Mouse (Mus musculus): ENCODE results near the gene Cplx3. TPM values are rescaled to one million over a fixed set of nuclear protein-coding genes. Genes with fewer than 3 reads are reported as not detected.

Gene Cplx3
- polyA plus RNA-seq (2012; ENCODE audit: low replicate concordance): not detected in 2 replicates

DNA sequence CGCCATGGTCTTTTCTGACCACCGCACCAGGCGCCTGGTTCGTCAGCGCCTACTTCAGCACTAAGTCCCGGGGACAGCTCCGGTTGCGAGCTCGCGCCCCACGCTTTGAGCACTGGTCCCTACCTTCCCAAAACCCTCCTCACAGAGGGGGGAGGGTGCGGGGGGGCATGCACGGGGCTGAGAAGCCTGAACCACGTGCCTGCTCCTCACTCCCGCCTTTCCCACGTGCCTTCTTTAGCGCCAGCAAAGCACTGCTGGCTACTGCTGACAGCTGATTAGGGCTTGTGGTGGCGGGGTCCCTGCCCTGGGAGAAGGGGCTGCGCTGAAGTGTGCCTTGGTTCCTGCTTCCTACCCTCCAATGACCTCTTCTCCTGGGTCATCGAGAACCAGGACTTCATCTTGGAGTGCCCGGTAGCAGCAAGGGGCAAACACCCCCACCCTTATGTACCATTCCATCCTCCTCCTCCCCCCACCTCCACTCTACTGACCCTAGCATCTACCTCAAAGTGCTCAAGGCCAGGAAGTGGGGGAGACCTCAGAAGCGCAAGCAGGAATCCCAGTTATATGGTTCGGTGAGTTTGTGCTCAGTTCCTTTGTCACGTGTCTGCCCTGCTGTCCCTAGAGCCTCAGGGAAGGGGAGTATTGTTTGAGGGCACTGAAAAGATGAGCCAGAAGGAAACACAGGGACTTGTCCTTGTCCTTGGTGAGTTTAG is at the start of gene Cplx3:
TSS of gene Cplx3 (minus strand) at position 143 of the 713 bp plus-strand sequence.

DNA sequence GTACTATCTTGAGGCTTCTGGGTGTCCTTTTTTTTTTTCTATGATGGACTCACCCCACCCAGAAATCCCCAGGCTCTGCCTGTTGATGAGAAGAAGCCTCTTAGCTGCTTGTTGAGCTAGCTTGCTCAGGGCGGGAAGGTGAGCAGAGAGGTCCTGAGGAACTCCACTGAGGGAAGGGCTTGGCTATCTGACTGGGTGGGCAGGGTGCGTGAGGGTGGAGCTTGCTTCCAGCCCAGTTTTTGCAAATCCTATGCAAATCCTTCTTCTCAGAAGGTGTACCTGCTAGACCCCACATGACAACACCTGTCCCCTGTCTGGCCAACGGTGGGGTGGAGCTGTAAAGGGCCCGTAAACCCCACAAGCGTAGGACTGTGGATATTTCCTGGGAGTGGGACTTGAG is 47.2 kb upstream of the Cplx3 start, which contains the start of gene Csk:
TSS of gene Csk (minus strand) at position 349 of the 400 bp plus-strand sequence.

DNA sequence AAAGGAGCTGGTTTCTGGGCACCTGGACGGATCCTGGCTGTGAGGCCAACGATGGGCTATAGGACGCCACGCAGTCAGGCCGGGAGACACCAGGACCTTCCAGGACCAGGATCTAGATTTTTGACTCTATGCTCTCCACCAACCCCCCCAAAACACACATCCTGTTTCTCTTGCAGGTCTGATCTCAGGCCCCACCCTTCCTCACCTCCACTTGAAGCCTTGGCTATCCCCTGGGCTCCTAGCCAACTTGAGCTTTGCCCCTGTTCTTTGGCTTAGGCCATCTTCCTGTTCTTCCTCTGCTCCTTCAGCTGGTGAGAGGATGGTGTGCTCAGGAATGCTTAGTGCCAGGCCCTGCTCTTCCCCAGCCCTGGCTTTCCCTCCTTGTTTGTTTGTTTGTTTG is 14.6 kb upstream of the Cplx3 start, which contains the start of gene Lman1l:
TSS of gene Lman1l (minus strand) at position 101 of the 400 bp plus-strand sequence.

DNA sequence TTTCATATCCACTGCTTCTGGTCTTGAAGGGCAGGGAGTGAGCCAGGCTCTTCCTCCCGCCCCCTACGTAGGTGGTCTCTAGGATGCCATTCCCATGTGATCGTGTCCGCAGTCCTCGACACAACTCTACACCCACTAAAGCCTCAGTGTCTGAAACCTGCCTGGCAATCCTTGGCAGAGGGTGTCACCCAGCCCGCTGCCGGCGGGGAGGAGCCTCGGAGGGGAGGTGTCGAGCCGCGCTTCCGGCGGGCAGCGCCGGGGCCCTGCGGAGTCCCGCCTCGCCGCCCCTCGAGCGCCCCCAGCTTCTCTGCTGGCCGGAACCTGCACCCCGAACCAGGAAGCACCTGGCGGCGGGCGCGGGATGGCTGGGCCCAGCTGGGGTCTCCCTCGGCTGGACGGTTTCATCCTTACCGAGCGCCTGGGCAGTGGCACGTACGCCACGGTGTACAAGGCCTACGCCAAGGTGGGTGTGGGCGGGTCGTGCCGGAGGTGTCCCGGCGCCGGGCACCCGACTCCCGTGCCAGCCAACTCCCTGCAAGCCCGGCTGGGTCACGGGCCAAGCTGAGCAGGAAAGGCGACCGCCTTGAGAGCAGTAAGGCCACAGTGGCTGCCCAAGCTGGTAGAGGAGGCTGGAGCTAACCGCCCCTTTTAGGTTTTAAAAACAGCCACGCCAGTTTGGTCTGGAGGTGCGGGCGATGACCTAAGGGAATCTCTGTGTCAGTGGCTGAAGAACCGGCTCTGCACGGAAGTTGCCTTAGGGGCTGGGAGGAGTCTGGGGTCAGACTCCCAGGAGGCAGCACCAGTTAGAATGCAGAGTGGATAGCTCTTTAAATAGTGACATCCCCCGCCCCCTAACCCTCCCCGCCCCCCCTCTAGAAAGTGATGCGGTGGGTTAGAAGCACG is 16.6 kb downstream of the Cplx3 start, which contains the start of gene Ulk3:
TSS of gene Ulk3 (plus strand) at position 229 of the 903 bp plus-strand sequence.

DNA sequence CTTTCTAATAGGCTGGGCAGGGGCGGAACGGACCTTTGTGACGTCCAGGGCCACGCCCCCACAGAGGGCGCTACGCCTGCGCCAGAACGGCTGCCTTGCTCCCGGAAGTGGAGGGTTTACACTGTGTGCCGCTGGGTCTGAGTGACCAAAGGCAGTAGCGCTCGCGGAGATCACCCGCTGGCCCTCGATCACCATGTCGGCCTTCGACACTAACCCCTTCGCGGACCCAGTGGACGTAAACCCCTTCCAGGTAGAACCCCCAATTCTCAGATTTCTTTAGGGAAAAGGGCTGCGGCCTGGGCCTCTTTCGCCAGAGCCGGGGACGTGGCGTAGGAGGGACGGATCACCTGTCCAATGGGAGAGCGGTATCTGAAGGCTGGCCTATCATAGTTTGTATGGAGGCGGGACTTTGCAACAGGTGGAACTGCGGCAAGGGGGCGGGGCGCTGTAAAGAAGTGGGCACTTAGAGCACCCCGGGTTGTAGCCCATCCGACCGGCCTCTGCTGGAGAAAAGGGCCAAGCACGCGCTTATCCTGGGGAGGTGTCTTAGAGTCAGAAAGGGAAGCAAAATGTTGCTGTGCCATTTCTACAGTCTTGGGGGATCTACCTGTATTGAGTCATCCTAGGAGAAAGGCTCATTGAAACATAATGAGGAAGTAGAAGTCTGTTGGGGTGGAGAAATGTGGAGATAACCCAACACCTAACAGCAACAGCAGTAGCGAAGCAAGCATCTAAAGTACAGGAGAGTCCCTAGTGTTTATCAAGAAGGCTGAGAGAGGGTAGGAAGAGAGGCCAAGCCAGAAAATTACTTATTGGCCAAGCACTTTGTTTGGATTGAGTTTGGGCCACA is 45.0 kb downstream of the Cplx3 start, which contains the start of gene Scamp2:
TSS of gene Scamp2 (plus strand) at position 83 of the 850 bp plus-strand sequence.

DNA sequence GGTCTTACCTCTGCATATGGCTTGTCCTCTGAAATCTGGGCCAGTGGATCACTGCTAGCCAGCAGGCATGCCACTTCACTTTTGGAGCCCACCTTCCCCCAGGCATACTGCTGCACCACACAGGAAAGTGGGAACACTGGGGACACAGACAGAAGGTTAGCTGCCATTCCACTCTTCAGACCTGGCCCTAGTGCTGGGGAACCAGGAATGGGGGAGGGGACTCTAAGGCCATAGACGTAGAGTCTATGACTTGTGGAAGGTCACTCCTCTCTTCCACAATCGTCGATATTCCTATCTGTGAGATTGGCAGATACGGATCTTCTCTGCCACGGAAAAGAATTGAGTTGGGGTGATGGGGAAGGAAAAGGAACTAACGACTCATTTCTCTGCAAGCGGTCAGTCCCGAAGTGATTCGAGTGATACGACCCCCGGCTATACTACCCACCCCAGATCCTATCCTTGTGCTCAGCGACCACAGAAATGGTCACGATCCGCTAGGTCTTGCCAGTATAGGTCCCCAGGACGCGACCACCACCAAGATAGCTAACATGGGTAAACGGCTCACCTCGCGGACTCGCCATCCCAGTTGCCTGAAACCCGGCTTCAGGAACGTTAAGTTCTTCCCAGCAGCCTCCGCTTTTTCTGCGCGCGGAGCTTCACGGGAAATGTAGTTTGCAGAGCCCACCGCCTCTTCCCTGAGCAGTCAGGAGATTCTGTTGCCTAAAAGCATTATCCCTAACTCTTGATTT is 53.8 kb downstream of the Cplx3 start, which contains the start of gene Mpi:
TSS of gene Mpi (minus strand) at position 625 of the 749 bp plus-strand sequence.

Other genes starting within 250 kb of the Cplx3 start
- 12.9 and 25.2 TPM in 2 replicates for gene Ppcdc, start 166.2 kb downstream of the Cplx3 start, polyA plus RNA-seq (2012; ENCODE audit: low replicate concordance)
- gene Scamp5, start 138.2 kb downstream of the Cplx3 start, polyA plus RNA-seq (2012; ENCODE audit: low replicate concordance): 6.0 and 7.6 TPM in 2 replicates
- 0.11 and 0.12 TPM in 2 replicates for gene Rpp25, start 102.3 kb downstream of the Cplx3 start, polyA plus RNA-seq (2012; ENCODE audit: low replicate concordance)
- gene Cox5a, start 85.0 kb downstream of the Cplx3 start, polyA plus RNA-seq (2012; ENCODE audit: low replicate concordance): 201 and 210 TPM in 2 replicates
- 15.7 and 42.7 TPM in 2 replicates for gene Fam219b, start 68.8 kb downstream of the Cplx3 start, polyA plus RNA-seq (2012; ENCODE audit: low replicate concordance)
- gene Mpi, start 53.5 kb downstream of the Cplx3 start, polyA plus RNA-seq (2012; ENCODE audit: low replicate concordance): 2.1 and 4.2 TPM in 2 replicates
- 13.8 and 74.4 TPM in 2 replicates for gene Scamp2, start 45.3 kb downstream of the Cplx3 start, polyA plus RNA-seq (2012; ENCODE audit: low replicate concordance)
- gene Ulk3, start 16.8 kb downstream of the Cplx3 start, polyA plus RNA-seq (2012; ENCODE audit: low replicate concordance): 16.0 and 24.7 TPM in 2 replicates
- gene Lman1l, start 14.5 kb upstream of the Cplx3 start, polyA plus RNA-seq (2012; ENCODE audit: low replicate concordance): 0.10 and 0.49 TPM in 2 replicates
- gene Csk, start 47.4 kb upstream of the Cplx3 start, polyA plus RNA-seq (2012; ENCODE audit: low replicate concordance): 759 and 915 TPM in 2 replicates
- gene Cyp1a2, start 77.4 kb upstream of the Cplx3 start, polyA plus RNA-seq (2012; ENCODE audit: low replicate concordance): not detected in 2 replicates
- not detected in 2 replicates for gene Cyp1a1, start 81.6 kb upstream of the Cplx3 start, polyA plus RNA-seq (2012; ENCODE audit: low replicate concordance)
- gene Edc3, start 102.3 kb upstream of the Cplx3 start, polyA plus RNA-seq (2012; ENCODE audit: low replicate concordance): 2.4 and 6.9 TPM in 2 replicates
- 49.6 and 59.2 TPM in 2 replicates for gene Clk3, start 159.6 kb upstream of the Cplx3 start, polyA plus RNA-seq (2012; ENCODE audit: low replicate concordance)
- 31.6 and 49.8 TPM in 2 replicates for gene Arid3b, start 230.5 kb upstream of the Cplx3 start, polyA plus RNA-seq (2012; ENCODE audit: low replicate concordance)

All from hematopoietic multipotent progenitor cell, adult 10-12 weeks (in vitro differentiated cells).